Mouse (Mus musculus): ENCODE measurements around the gene Nipa2. TPM values are rescaled to one million over a fixed set of nuclear protein-coding genes. Genes with fewer than 3 reads are reported as not detected.

Gene Nipa2
- polyA plus RNA-seq, 1 experiment from 2014 or later = 55.9 TPM

- Histone ChIP-seq H3K4me3 (ENCODE audit: low read length) (no peak overlapping the region), H3K4me2 (ENCODE audit: low read depth, low read length) (no peak overlapping the region), H3K27ac (ENCODE audit: low read length) (peak overlapping the region; percentile 14), H3K4me1 (ENCODE audit: control insufficient read depth, insufficient read depth, low read length) (no peaks in the 10 kb centered on the region), H3K36me3 (ENCODE audit: control insufficient read depth, insufficient read depth, low read length) (peaks cover 7% of the 10 kb centered on the region; the same call in 1 of the 2 replicates), H3K9me3 (ENCODE audit: control insufficient read depth, low read length) (no peaks in the 10 kb centered on the region), H3K9ac (ENCODE audit: low read depth, low read length) (no peak overlapping the region), H3K27me3 (replicated peaks; ENCODE audit: control insufficient read depth, insufficient read depth, low read length) (no peaks in the 10 kb centered on the region)
- ATAC-seq = no peak
- WGBS = 52% methylated on average over 2 of the region's 2 CpGs
Measured at GRCm38 (mm10) chr7:55910356-55910755, 51.9 kb downstream of the Nipa2 start.

- Histone ChIP-seq H3K4me3 (ENCODE audit: low read length) (no peak overlapping the region), H3K27ac (ENCODE audit: low read length) (no peak overlapping the region), H3K27me3 (replicated peaks; ENCODE audit: control insufficient read depth, insufficient read depth, low read length) (no peaks in the 10 kb centered on the region), H3K4me2 (ENCODE audit: low read depth, low read length) (no peak overlapping the region), H3K36me3 (ENCODE audit: control insufficient read depth, insufficient read depth, low read length) (peaks cover 10% of the 10 kb centered on the region; the same call in 1 of the 2 replicates), H3K4me1 (ENCODE audit: control insufficient read depth, insufficient read depth, low read length) (no peaks in the 10 kb centered on the region), H3K9me3 (ENCODE audit: control insufficient read depth, low read length) (no peaks in the 10 kb centered on the region), H3K9ac (ENCODE audit: low read depth, low read length) (no peak overlapping the region)
- WGBS = 91% methylated on average over 1 of the region's 1 CpGs
- ATAC-seq = no peak
Measured at GRCm38 (mm10) chr7:55909519-55909918, 52.8 kb downstream of the Nipa2 start.

GRCm38 (mm10) chr7:55905449-55905848 lies 56.8 kb downstream of the Nipa2 start:
- no peak overlapping the region for H3K9ac ChIP-seq (ENCODE audit: low read depth, low read length)
- 72% methylated on average over 2 of the region's 2 CpGs for WGBS
- no peak overlapping the region for H3K4me2 ChIP-seq (ENCODE audit: low read depth, low read length)
- H3K27ac ChIP-seq (ENCODE audit: low read length) = no peak overlapping the region
- no peak overlapping the region for H3K4me3 ChIP-seq (ENCODE audit: low read length)
- no peaks in the 10 kb centered on the region for H3K4me1 ChIP-seq (ENCODE audit: control insufficient read depth, insufficient read depth, low read length)
- no peak for ATAC-seq
- H3K9me3 ChIP-seq (ENCODE audit: control insufficient read depth, low read length) = no peaks in the 10 kb centered on the region
- H3K27me3 ChIP-seq (replicated peaks; ENCODE audit: control insufficient read depth, insufficient read depth, low read length) = no peaks in the 10 kb centered on the region
- H3K36me3 ChIP-seq (ENCODE audit: control insufficient read depth, insufficient read depth, low read length) = peaks cover 12% of the 10 kb centered on the region

GRCm38 (mm10) chr7:55903766-55904165 lies 58.5 kb downstream of the Nipa2 start:
- no peak overlapping the region for H3K4me2 ChIP-seq (ENCODE audit: low read depth, low read length)
- H3K27me3 ChIP-seq (replicated peaks; ENCODE audit: control insufficient read depth, insufficient read depth, low read length) = no peaks in the 10 kb centered on the region
- H3K27ac ChIP-seq (ENCODE audit: low read length) = no peak overlapping the region
- peaks cover 24% of the 10 kb centered on the region for H3K36me3 ChIP-seq (ENCODE audit: control insufficient read depth, insufficient read depth, low read length)
- 86% methylated on average over 5 of the region's 5 CpGs for WGBS
- H3K9me3 ChIP-seq (ENCODE audit: control insufficient read depth, low read length) = no peaks in the 10 kb centered on the region
- no peak overlapping the region for H3K9ac ChIP-seq (ENCODE audit: low read depth, low read length)
- no peaks in the 10 kb centered on the region for H3K4me1 ChIP-seq (ENCODE audit: control insufficient read depth, insufficient read depth, low read length)
- H3K4me3 ChIP-seq (ENCODE audit: low read length) = no peak overlapping the region
- no peak for ATAC-seq

GRCm38 (mm10) chr7:55891797-55892196 lies 70.5 kb downstream of the Nipa2 start:
- Histone ChIP-seq H3K9ac (ENCODE audit: low read depth, low read length) (no peak overlapping the region), H3K36me3 (ENCODE audit: control insufficient read depth, insufficient read depth, low read length) (peaks cover 14% of the 10 kb centered on the region; the same call in 1 of the 2 replicates), H3K4me2 (ENCODE audit: low read depth, low read length) (no peak overlapping the region), H3K9me3 (ENCODE audit: control insufficient read depth, low read length) (no peaks in the 10 kb centered on the region), H3K27me3 (replicated peaks; ENCODE audit: control insufficient read depth, insufficient read depth, low read length) (no peaks in the 10 kb centered on the region), H3K27ac (ENCODE audit: low read length) (no peak overlapping the region), H3K4me3 (ENCODE audit: low read length) (no peak overlapping the region), H3K4me1 (ENCODE audit: control insufficient read depth, insufficient read depth, low read length) (no peaks in the 10 kb centered on the region)
- no peak for ATAC-seq
- WGBS = 87% methylated on average over 11 of the region's 11 CpGs

- Histone ChIP-seq H3K4me2 (ENCODE audit: low read depth, low read length) (no peak overlapping the region), H3K36me3 (ENCODE audit: control insufficient read depth, insufficient read depth, low read length) (peaks cover 9% of the 10 kb centered on the region; the same call in 1 of the 2 replicates), H3K9ac (ENCODE audit: low read depth, low read length) (no peak overlapping the region), H3K4me1 (ENCODE audit: control insufficient read depth, insufficient read depth, low read length) (no peaks in the 10 kb centered on the region), H3K9me3 (ENCODE audit: control insufficient read depth, low read length) (no peaks in the 10 kb centered on the region), H3K27me3 (replicated peaks; ENCODE audit: control insufficient read depth, insufficient read depth, low read length) (no peaks in the 10 kb centered on the region), H3K4me3 (ENCODE audit: low read length) (no peak overlapping the region), H3K27ac (ENCODE audit: low read length) (no peak overlapping the region)
- ATAC-seq = no peak
Measured at GRCm38 (mm10) chr7:55890731-55891130, 71.5 kb downstream of the Nipa2 start.

GRCm38 (mm10) chr7:55889996-55890395 lies 72.3 kb downstream of the Nipa2 start:
- Histone ChIP-seq H3K4me2 (ENCODE audit: low read depth, low read length) (no peak overlapping the region), H3K9ac (ENCODE audit: low read depth, low read length) (no peak overlapping the region), H3K9me3 (ENCODE audit: control insufficient read depth, low read length) (no peaks in the 10 kb centered on the region), H3K27ac (ENCODE audit: low read length) (no peak overlapping the region), H3K27me3 (replicated peaks; ENCODE audit: control insufficient read depth, insufficient read depth, low read length) (no peaks in the 10 kb centered on the region), H3K4me1 (ENCODE audit: control insufficient read depth, insufficient read depth, low read length) (no peaks in the 10 kb centered on the region), H3K4me3 (ENCODE audit: low read length) (no peak overlapping the region), H3K36me3 (ENCODE audit: control insufficient read depth, insufficient read depth, low read length) (peaks cover 9% of the 10 kb centered on the region; the same call in 1 of the 2 replicates)
- 85% methylated on average over 4 of the region's 4 CpGs for WGBS
- ATAC-seq = no peak

GRCm38 (mm10) chr7:55888603-55889002 lies 73.7 kb downstream of the Nipa2 start:
- Histone ChIP-seq H3K9ac (ENCODE audit: low read depth, low read length) (no peak overlapping the region), H3K4me3 (ENCODE audit: low read length) (no peak overlapping the region), H3K9me3 (ENCODE audit: control insufficient read depth, low read length) (no peaks in the 10 kb centered on the region), H3K4me2 (ENCODE audit: low read depth, low read length) (no peak overlapping the region), H3K4me1 (ENCODE audit: control insufficient read depth, insufficient read depth, low read length) (no peaks in the 10 kb centered on the region), H3K36me3 (ENCODE audit: control insufficient read depth, insufficient read depth, low read length) (peaks cover 9% of the 10 kb centered on the region; the same call in 1 of the 2 replicates), H3K27ac (ENCODE audit: low read length) (no peak overlapping the region), H3K27me3 (replicated peaks; ENCODE audit: control insufficient read depth, insufficient read depth, low read length) (no peaks in the 10 kb centered on the region)
- 90% methylated on average over 4 of the region's 4 CpGs for WGBS
- no peak for ATAC-seq
